Mouse (Mus musculus): Measurements from ENCODE around the gene Cacna1d.

Gene Cacna1d

GRCm38 (mm10) chr14:30367074-30367473 is 124.2 kb downstream of the Cacna1d start:
- DNase-seq (ENCODE audit: low read depth, low spot score): no peak

GRCm38 (mm10) chr14:30365866-30366265 is 125.4 kb downstream of the Cacna1d start:
- no peak for DNase-seq (ENCODE audit: low read depth, low spot score)

GRCm38 (mm10) chr14:30363487-30364167 is 127.6 kb downstream of the Cacna1d start:
- DNase-seq (ENCODE audit: low read depth, low spot score): no peak

- DNase-seq (ENCODE audit: low read depth, low spot score): peak; percentile 25
Observed at GRCm38 (mm10) chr14:30362370-30362769, 128.9 kb downstream of the Cacna1d start.

GRCm38 (mm10) chr14:30360478-30360877 is 130.8 kb downstream of the Cacna1d start:
- DNase-seq (ENCODE audit: low read depth, low spot score): no peak

GRCm38 (mm10) chr14:30360004-30360403 is 131.3 kb downstream of the Cacna1d start:
- DNase-seq (ENCODE audit: low read depth, low spot score): no peak

GRCm38 (mm10) chr14:30358028-30358427 is 133.2 kb downstream of the Cacna1d start:
- no peak for DNase-seq (ENCODE audit: low read depth, low spot score)

GRCm38 (mm10) chr14:30356456-30356855 is 134.8 kb downstream of the Cacna1d start:
- DNase-seq (ENCODE audit: low read depth, low spot score): no peak

- DNase-seq (ENCODE audit: low read depth, low spot score): no peak
Observed at GRCm38 (mm10) chr14:30354761-30355160, 136.5 kb downstream of the Cacna1d start.

- no peak for DNase-seq (ENCODE audit: low read depth, low spot score)
Observed at GRCm38 (mm10) chr14:30354127-30354463, 137.2 kb downstream of the Cacna1d start.

GRCm38 (mm10) chr14:30353291-30354126 is 137.7 kb downstream of the Cacna1d start:
- peak; percentile 33 for DNase-seq (ENCODE audit: low read depth, low spot score)

GRCm38 (mm10) chr14:30352951-30353270 is 138.3 kb downstream of the Cacna1d start:
- peak; percentile 16 for DNase-seq (ENCODE audit: low read depth, low spot score)

GRCm38 (mm10) chr14:30352061-30352950 is 138.9 kb downstream of the Cacna1d start:
- peak; percentile 12 for DNase-seq (ENCODE audit: low read depth, low spot score)

GRCm38 (mm10) chr14:30350285-30350684 is 141.0 kb downstream of the Cacna1d start:
- DNase-seq (ENCODE audit: low read depth, low spot score): no peak

- no peak for DNase-seq (ENCODE audit: low read depth, low spot score)
Observed at GRCm38 (mm10) chr14:30344948-30345865, 146.0 kb downstream of the Cacna1d start.

- DNase-seq (ENCODE audit: low read depth, low spot score): no peak
Observed at GRCm38 (mm10) chr14:30343740-30344139, 147.5 kb downstream of the Cacna1d start.

GRCm38 (mm10) chr14:30341825-30342590 is 149.2 kb downstream of the Cacna1d start:
- no peak for DNase-seq (ENCODE audit: low read depth, low spot score)

- no peak for DNase-seq (ENCODE audit: low read depth, low spot score)
Observed at GRCm38 (mm10) chr14:30340140-30340539, 151.1 kb downstream of the Cacna1d start.

- DNase-seq (ENCODE audit: low read depth, low spot score): no peak
Observed at GRCm38 (mm10) chr14:30331856-30332255, 159.4 kb downstream of the Cacna1d start.
